ENCODE assay signal across 11 mouse cellular contexts in the genomic region with DNA sequence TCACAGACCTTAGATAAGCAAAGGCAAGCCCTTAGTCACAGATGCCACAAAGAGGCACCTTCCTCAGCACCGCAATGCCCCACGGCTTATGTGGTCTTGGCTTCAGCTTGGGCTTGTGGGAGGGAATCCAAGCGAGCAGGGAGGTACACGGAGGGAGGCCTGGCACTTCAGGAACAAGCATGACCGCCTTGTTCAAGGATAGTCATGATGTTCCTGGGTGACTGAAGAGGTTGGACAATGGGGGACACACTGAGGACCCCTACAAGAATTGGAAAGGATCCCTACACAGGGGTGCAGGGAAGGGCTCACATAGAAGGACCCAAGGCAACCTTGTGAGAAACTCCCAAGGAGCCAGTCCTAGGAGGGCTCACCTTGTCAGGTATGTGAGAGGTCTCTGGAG. TPM values are rescaled to one million over a fixed set of nuclear protein-coding genes. Genes with fewer than 3 reads are reported as not detected.
A peak's percentile ranks its signal among the peaks of the same experiment; 100 is the strongest.
DNase-seq lines count a peak whose midpoint lies in the region; ATAC-seq lines count a peak whose summit lies in the region.
"Had no signal": no experiment of that assay in that cellular context is flagged by ENCODE, and none has a peak within 500 bp of the region (broad histone marks: within the 10 kb centered on the region; RNA-seq: fewer than 3 reads in every experiment).

No protein-coding gene starts in this region.

- peak overlapping the region; percentile 77 for H3K4me3 ChIP-seq in lung, embryonic 15.5 days
- H3K4me3 ChIP-seq in limb, embryonic 11.5 days (ENCODE audit: low read depth, low read length): no peak overlapping the region
- no peak overlapping the region; the same call in 1 of the 2 replicates for H3K4me3 ChIP-seq in stomach, embryonic 16.5 days (replicated peaks; ENCODE audit: low read length)

- H3K27me3 ChIP-seq in lung, embryonic 15.5 days: no peaks in the 10 kb centered on the region
- H3K27me3 ChIP-seq in limb, embryonic 11.5 days (ENCODE audit: control insufficient read depth, insufficient read depth, low read length): no peaks in the 10 kb centered on the region
- H3K27me3 ChIP-seq in stomach, embryonic 16.5 days (ENCODE audit: control insufficient read depth, insufficient read depth, low read length): no peaks in the 10 kb centered on the region

- H3K27ac ChIP-seq in lung, embryonic 15.5 days: no peak overlapping the region
- no peak overlapping the region for H3K27ac ChIP-seq in limb, embryonic 11.5 days (replicated peaks; ENCODE audit: low read depth, low read length)
- no peak overlapping the region for H3K27ac ChIP-seq in stomach, embryonic 16.5 days (ENCODE audit: low read length)

- no peak overlapping the region for H3K9ac ChIP-seq in lung, embryonic 15.5 days
- H3K9ac ChIP-seq in limb, embryonic 11.5 days (ENCODE audit: low read length): no peak overlapping the region; the same call in 1 of the 2 replicates
- H3K9ac ChIP-seq in stomach, embryonic 16.5 days (ENCODE audit: low read length): peak overlapping the region; percentile 100; the same call in 1 of the 2 replicates

- peak overlapping the region; percentile 83; the same call in 1 of the 2 replicates for H3K4me2 ChIP-seq in lung, embryonic 15.5 days
- peak overlapping the region; percentile 95 for H3K4me2 ChIP-seq in limb, embryonic 11.5 days (ENCODE audit: low read depth, severe bottlenecking)
- H3K4me2 ChIP-seq in stomach, embryonic 16.5 days (ENCODE audit: low read depth, low read length): 0 out of 2 replicates have a peak overlapping the region, but pooled peaks have one; percentile 78

- 76% methylated on average over 5 of the region's 5 CpGs for WGBS in lung, embryonic 15.5 days
- 89% methylated on average over 5 of the region's 5 CpGs for whole genome bisulfite sequencing in limb, embryonic 11.5 days
- 81% methylated on average over 5 of the region's 5 CpGs for WGBS in stomach, embryonic 16.5 days

- ATAC-seq in lung, embryonic 15.5 days (ENCODE audit: borderline replicate concordance, extremely low read depth, low FRiP score, low TSS enrichment): no peak
- ATAC-seq in limb, embryonic 11.5 days (ENCODE audit: insufficient number of reproducible peaks, low FRiP score, low TSS enrichment, low read depth): no peak
- ATAC-seq in stomach, embryonic 16.5 days (ENCODE audit: insufficient read depth, low FRiP score): no peak

- peak; percentile 55 for DNase-seq in cerebellum, adult 11-12 months
- no peak for DNase-seq in cerebellum, adult 8-10 months
- no peak for DNase-seq in lung, postnatal 14 days
- no peak for DNase-seq in limb, embryonic 11.5 days (ENCODE audit: low spot score)
- DNase-seq in frontal cortex, postnatal 14 days (ENCODE audit: low spot score in 2 of 2): no peak
- no peak for DNase-seq in frontal cortex, postnatal 10 days (ENCODE audit: low spot score in 2 of 2)
- DNase-seq: kidney, postnatal 25 days; spleen, adult 18-20 months had no signal

- no peaks in the 10 kb centered on the region for H3K9me3 ChIP-seq in lung, embryonic 15.5 days
- H3K9me3 ChIP-seq in limb, embryonic 11.5 days (ENCODE audit: control insufficient read depth, low read length): no peaks in the 10 kb centered on the region
- H3K9me3 ChIP-seq in stomach, embryonic 16.5 days (replicated peaks; ENCODE audit: control insufficient read depth, low read length): no peaks in the 10 kb centered on the region
- H3K9me3 ChIP-seq: megakaryocyte, embryonic 14.5 days had no signal

- peaks cover 29% of the 10 kb centered on the region for H3K4me1 ChIP-seq in lung, embryonic 15.5 days
- peaks cover 21% of the 10 kb centered on the region for H3K4me1 ChIP-seq in limb, embryonic 11.5 days (ENCODE audit: control insufficient read depth, insufficient read depth, low read length)
- peaks cover 29% of the 10 kb centered on the region for H3K4me1 ChIP-seq in stomach, embryonic 16.5 days (ENCODE audit: control insufficient read depth, insufficient read depth, low read length)

- H3K36me3 ChIP-seq in lung, embryonic 15.5 days: no peaks in the 10 kb centered on the region
- no peaks in the 10 kb centered on the region; the same call in 1 of the 2 replicates for H3K36me3 ChIP-seq in limb, embryonic 11.5 days (ENCODE audit: control insufficient read depth, insufficient read depth, low read length)
- H3K36me3 ChIP-seq in stomach, embryonic 16.5 days (ENCODE audit: control insufficient read depth, insufficient read depth, low read length): no peaks in the 10 kb centered on the region

RNA-seq across cellular contexts. Expression of a gene that starts 1.0 kb away (rescaled TPM):
- 13.5 and 14.7 TPM in 2 replicates for polyA plus RNA-seq in lung, embryonic 15.5 days (2015; fragmentation: Nextera tagmentation; extraction: Ambion mirVana)
- 24.2 and 26.4 TPM in 2 replicates for polyA plus RNA-seq in limb, embryonic 11.5 days (2014; fragmentation: Nextera tagmentation; extraction: Ambion mirVana)
- polyA plus RNA-seq in stomach, embryonic 16.5 days (2015; fragmentation: Nextera tagmentation; extraction: Ambion mirVana): 8.9 and 10.8 TPM in 2 replicates

RNA-seq across cellular contexts. Expression of a gene that starts 22.7 kb away (rescaled TPM):
- polyA plus RNA-seq in lung, embryonic 15.5 days (2015; fragmentation: Nextera tagmentation; extraction: Ambion mirVana): not detected in 2 replicates
- polyA plus RNA-seq in limb, embryonic 11.5 days (2014; fragmentation: Nextera tagmentation; extraction: Ambion mirVana): 0.21 TPM in 1 of 2 replicates, not detected in the other
- polyA plus RNA-seq in stomach, embryonic 16.5 days (2015; fragmentation: Nextera tagmentation; extraction: Ambion mirVana): not detected in 2 replicates

RNA-seq across cellular contexts. Expression of a gene that starts 43.0 kb away (rescaled TPM):
- 436 and 471 TPM in 2 replicates for polyA plus RNA-seq in lung, embryonic 15.5 days (2015; fragmentation: Nextera tagmentation; extraction: Ambion mirVana)
- polyA plus RNA-seq in limb, embryonic 11.5 days (2014; fragmentation: Nextera tagmentation; extraction: Ambion mirVana): 49.7 and 53.8 TPM in 2 replicates
- 140 and 142 TPM in 2 replicates for polyA plus RNA-seq in stomach, embryonic 16.5 days (2015; fragmentation: Nextera tagmentation; extraction: Ambion mirVana)

RNA-seq across cellular contexts. Expression of a gene that starts 49.1 kb away (rescaled TPM):
- 414 and 454 TPM in 2 replicates for polyA plus RNA-seq in lung, embryonic 15.5 days (2015; fragmentation: Nextera tagmentation; extraction: Ambion mirVana)
- polyA plus RNA-seq in limb, embryonic 11.5 days (2014; fragmentation: Nextera tagmentation; extraction: Ambion mirVana): 56.2 and 62.8 TPM in 2 replicates
- 350 and 360 TPM in 2 replicates for polyA plus RNA-seq in stomach, embryonic 16.5 days (2015; fragmentation: Nextera tagmentation; extraction: Ambion mirVana)

RNA-seq across cellular contexts. Expression of a gene that starts 59.2 kb away (rescaled TPM):
- 38.4 and 38.6 TPM in 2 replicates for polyA plus RNA-seq in lung, embryonic 15.5 days (2015; fragmentation: Nextera tagmentation; extraction: Ambion mirVana)
- 39.9 and 41.3 TPM in 2 replicates for polyA plus RNA-seq in limb, embryonic 11.5 days (2014; fragmentation: Nextera tagmentation; extraction: Ambion mirVana)
- 24.0 and 24.3 TPM in 2 replicates for polyA plus RNA-seq in stomach, embryonic 16.5 days (2015; fragmentation: Nextera tagmentation; extraction: Ambion mirVana)
